Mouse (Mus musculus) adrenal gland, adult 2 months (tissue): Measurements from ENCODE around the gene Mrps23. TPM values are rescaled to one million over a fixed set of nuclear protein-coding genes. Genes with fewer than 3 reads are reported as not detected.

Experiments
- DNase-seq: peaks from one replicate; pipeline ENCODE4 v3.0.0; 2021
- polyA plus RNA-seq: library from polyadenylated mRNA; depleted of rRNA; stranded (reverse); fragments of >200 nt; gene quantifications from 2 replicates; pipeline ENCODE4 v1.2.3, GENCODE M21; 2012; rRNA removed
- total RNA-seq, 2 experiments: library from RNA; stranded (reverse); gene quantifications; 2 replicates each; pipeline ENCODE4 v1.2.3; 2021

Gene Mrps23
- total and polyA plus RNA-seq, 3 experiments: 51.2 to 208 (median 194) TPM

DNA sequence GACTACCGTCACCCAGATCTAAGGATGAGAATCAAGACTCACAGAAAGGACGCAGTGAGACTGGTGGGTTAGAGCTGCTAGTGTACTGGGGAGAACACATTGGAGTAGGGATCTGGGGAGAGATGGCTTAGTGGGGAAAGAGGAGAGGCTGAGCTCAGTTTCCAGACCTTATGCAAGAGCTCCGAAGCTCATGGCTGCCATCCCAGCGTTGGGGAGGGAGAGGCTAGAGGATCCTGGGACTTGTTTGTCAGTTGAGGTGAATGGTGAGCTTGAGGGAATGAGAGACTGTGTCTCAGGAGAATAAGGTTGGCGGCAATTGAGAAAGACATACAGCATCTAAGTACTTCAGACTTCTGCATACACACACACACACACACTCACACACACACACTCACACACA is 44.4 kb downstream of the Mrps23 start:
- no peak for DNase-seq

DNA sequence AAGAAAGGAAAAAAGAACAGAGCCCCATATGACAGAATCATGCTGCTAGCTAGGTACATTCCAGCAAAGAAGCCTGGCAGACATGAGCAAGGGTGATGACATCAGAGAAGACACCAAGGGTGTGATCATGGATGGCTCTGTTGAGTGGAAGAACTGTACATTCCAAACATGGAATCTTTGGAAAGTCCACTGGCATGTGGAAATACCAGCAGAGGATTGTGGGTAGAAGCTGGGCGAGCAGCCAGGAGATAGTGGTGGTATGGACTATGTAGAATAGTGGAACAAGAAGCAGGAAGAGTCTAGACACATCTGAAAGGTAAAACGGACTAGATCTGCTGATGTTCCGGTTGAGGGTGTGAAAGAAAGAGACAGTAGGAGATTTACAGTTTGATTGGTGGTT is 46.4 kb downstream of the Mrps23 start:
- DNase-seq: no peak

DNA sequence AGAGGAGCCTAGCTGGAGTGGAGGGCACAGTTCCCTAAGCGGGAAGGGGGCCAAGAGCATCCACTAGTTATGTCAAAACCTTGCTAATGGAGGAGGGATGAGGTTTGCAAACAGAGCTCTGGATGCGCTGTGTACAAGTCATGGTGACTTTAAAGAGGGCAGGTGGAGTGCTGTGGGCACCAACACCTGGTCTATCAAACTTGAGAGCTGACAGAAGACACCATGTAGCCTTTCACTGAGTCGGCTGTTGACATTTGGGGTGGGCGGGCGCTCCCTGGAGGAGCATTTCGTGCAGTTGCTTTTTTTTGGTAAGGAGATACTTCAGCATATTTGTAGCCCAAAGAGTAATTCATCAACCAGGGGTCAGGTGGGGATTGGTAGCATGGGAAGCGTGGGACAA is 47.1 kb downstream of the Mrps23 start:
- DNase-seq: no peak

- DNase-seq: peak; percentile 89
Observed at GRCm38 (mm10) chr11:88251972-88252766, 48.0 kb downstream of the Mrps23 start.

DNA sequence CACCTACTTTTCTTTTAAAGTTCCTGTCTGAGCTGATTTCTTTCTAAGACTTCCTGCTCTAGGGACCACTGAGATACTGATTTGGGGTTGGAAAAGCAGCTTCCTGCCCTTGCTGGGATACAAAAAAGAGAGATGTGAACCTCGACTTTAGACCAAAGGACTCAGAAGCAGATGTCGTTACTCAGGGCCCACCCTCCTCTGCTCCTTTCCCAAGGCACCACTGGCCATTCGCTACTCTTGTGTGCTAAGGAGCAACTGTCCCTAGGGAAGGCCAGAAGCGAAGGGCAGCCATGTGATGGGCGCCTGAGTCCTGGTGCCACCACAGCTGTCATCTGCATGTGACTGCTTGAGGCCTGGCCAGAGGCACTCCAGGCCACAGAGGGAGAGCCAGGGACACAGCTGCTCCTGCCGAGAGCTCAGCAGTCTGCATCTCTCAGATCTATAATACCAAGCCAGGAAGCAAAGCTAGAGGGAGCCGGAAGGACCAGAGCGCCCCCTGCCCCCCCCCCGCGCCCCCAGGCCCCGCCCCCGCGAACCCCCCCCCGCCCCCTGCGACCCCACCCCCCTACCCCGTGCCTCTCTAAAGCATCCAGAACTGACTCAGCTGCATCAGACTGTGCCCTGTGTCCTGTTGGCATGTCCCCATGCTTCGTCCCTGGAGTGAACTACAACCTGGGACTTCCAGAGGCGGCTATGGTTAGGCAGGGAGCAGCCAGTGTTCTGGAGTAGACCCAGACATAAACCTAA is 48.8 kb downstream of the Mrps23 start:
- no peak for DNase-seq

DNA sequence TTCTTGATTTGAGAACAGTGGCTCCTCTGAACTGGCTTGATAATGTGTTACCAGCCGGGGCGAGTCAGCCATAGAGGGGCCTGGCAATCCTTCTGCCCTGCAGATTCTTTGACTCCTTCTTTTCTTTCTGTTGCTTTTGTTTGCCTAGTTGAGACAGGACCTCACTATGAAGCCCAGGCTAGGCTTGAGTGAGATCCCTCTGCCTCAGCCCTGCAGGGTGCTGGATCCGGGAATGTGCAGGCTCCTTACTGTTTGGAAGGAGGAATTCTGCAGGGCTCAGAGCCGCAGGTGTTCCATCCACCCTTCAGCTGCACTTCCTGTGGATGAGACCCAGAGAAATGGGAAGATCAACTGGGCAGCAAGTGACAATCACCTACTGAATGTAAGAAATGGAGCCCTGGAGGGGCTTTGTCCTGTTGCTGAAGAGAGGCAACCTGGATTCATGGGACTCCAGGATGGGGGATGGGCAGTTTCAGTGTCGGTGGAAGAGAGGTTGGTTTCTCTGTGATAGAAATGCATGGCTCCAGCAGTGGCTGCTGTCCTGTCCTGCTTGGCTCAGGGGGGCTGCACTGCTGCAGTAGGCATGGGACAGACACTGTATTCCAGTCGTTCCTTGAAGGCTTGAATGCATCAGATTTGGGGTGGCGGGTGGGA is 49.5 kb downstream of the Mrps23 start:
- no peak for DNase-seq

GRCm38 (mm10) chr11:88257700-88258099 is 53.5 kb downstream of the Mrps23 start:
- DNase-seq: no peak

DNA sequence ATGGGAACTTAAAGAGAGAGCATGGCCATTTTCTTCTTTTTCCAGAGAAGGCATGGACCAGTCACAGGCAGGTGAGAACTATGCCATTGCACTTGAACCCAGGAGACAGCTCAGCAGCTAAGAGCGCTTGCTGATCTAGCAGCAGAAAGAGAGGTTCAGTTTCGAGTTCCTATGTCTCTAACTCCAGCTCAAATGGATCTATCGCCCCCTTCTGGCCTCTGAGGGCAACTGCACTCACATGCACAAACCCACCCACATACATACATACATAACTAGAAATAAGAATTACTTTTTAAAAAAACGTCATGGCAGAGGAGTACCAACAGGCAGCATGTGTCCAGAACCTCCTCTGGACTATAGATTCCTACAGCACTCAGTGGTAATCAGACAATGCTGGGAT is 54.0 kb downstream of the Mrps23 start:
- DNase-seq: no peak

GRCm38 (mm10) chr11:88260463-88260862 is 56.3 kb downstream of the Mrps23 start:
- peak; percentile 59 for DNase-seq

Other genes with a start within 250 kb of the Mrps23 start
- gene Dynll2, start 216.9 kb upstream of the Mrps23 start, total RNA-seq: 100 to 1,000 TPM; 158 to 251 TPM
- 168 and 197 TPM in 2 replicates for gene Dynll2, start 216.9 kb upstream of the Mrps23 start, polyA plus RNA-seq
- gene Srsf1, start 157.0 kb upstream of the Mrps23 start, total RNA-seq: 100 to 1,000 TPM; 179 to 252 TPM
- gene Srsf1, start 157.0 kb upstream of the Mrps23 start, polyA plus RNA-seq: 210 and 224 TPM in 2 replicates
- 10 to 100 TPM; 48.3 to 52.4 TPM for gene Vezf1, start 136.1 kb upstream of the Mrps23 start, total RNA-seq
- gene Vezf1, start 136.1 kb upstream of the Mrps23 start, polyA plus RNA-seq: 13.5 and 14.6 TPM in 2 replicates
- gene Cuedc1, start 106.3 kb upstream of the Mrps23 start, total RNA-seq: 10 to 100 TPM; 49.3 to 61.7 TPM
- 76.9 and 91.3 TPM in 2 replicates for gene Cuedc1, start 106.3 kb upstream of the Mrps23 start, polyA plus RNA-seq
- not detected for gene Ccdc182, start 89.7 kb downstream of the Mrps23 start, total RNA-seq
- not detected in 2 replicates for gene Ccdc182, start 89.7 kb downstream of the Mrps23 start, polyA plus RNA-seq